Mouse (Mus musculus) neural tube, embryonic 13.5 days (tissue): ENCODE results near the gene Kctd6. TPM values are rescaled to one million over a fixed set of nuclear protein-coding genes. Genes with fewer than 3 reads are reported as not detected.
"Not testable (repeated sequence)": the region's sequence is repeated elsewhere in the genome, so short reads cannot be mapped to it uniquely, and the experiment has no call there.

ENCODE experiments used
- ATAC-seq: fragments of 200-750 bp; cut with Nextera tagmentation; 2 replicates; pipeline ENCODE4 v1.8.0; 2017; ENCODE audit warnings: low read depth, mild to moderate bottlenecking, moderate TSS enrichment, moderate library complexity
- H3K27ac ChIP-seq: fragments of 300-500 bp; sonication (generic); replicated peaks from 2 replicates; pipeline ENCODE4 v1.5.1; 2015; ENCODE audit warnings: moderate library complexity, mild to moderate bottlenecking, inconsistent platforms
- H3K27me3 ChIP-seq: fragments of 300-500 bp; sonication (generic); 2 replicates; pipeline ENCODE4 v1.6.1; 2015; ENCODE audit warnings: mild to moderate bottlenecking, inconsistent platforms
- H3K36me3 ChIP-seq: fragments of 300-500 bp; sonication (generic); 2 replicates; pipeline ENCODE4 v1.6.1; 2015; ENCODE audit warnings: mild to moderate bottlenecking, inconsistent platforms
- H3K4me1 ChIP-seq: fragments of 300-500 bp; sonication (generic); replicated peaks from 2 replicates; pipeline ENCODE4 v1.6.1; 2015; ENCODE audit warnings: inconsistent platforms
- H3K4me2 ChIP-seq: fragments of 300-500 bp; sonication (generic); 2 replicates; pipeline ENCODE4 v1.6.1; 2015; ENCODE audit warnings: inconsistent platforms, mild to moderate bottlenecking, moderate library complexity
- H3K4me3 ChIP-seq: fragments of 300-500 bp; sonication (generic); 2 replicates; pipeline ENCODE4 v1.5.1; 2015; ENCODE audit warnings: mild to moderate bottlenecking, inconsistent platforms
- H3K9ac ChIP-seq: fragments of 300-500 bp; sonication (generic); 2 replicates; pipeline ENCODE4 v1.6.1; 2015; ENCODE audit warnings: moderate library complexity, mild to moderate bottlenecking, inconsistent platforms
- H3K9me3 ChIP-seq: fragments of 300-500 bp; sonication (generic); 2 replicates; pipeline ENCODE4 v1.6.1; 2016; ENCODE audit warnings: inconsistent platforms
- WGBS: fragments of 180-500 bp; shearing (Covaris S2); methylation state at CpG from one replicate; pipeline ENCODE4 v1.1.7; 2015; 5-methylcytosine and 5-hydroxymethylcytosine counted together
- polyA plus RNA-seq: library from polyadenylated mRNA; unstranded; fragments of >200 nt; fragmentation: Nextera tagmentation; extraction: Ambion mirVana; gene quantifications from 2 replicates; pipeline ENCODE4 v1.2.1, GENCODE M21; 2015

Gene Kctd6
- polyA plus RNA-seq, 1 experiment from 2014 or later, result 18.7 TPM

DNA sequence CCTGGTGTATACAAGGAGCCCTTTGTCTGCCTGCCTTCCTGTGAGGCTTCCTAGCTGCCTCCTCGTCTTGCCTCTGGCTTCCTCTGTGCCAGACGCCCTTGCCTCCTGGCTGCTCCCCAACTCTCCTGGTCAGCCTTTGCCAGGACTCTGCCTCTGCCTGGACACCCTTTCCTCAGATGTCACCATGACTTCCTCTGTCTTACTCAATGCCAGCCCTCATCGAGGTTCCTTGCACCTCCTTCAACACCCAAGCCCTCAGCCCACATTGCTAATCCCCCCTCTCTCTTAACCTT, 44.3 kb downstream of the Kctd6 start:
- no peak overlapping the region for H3K4me2 ChIP-seq
- no peak overlapping the region for H3K27ac ChIP-seq
- no peak overlapping the region for H3K9ac ChIP-seq
- no peaks in the 10 kb centered on the region for H3K9me3 ChIP-seq
- no peaks in the 10 kb centered on the region for H3K36me3 ChIP-seq
- no peak for ATAC-seq
- H3K4me3 ChIP-seq, result no peak overlapping the region
- H3K4me1 ChIP-seq, result no peaks in the 10 kb centered on the region
- no peaks in the 10 kb centered on the region for H3K27me3 ChIP-seq
- WGBS, result 45% methylated on average over 3 of the region's 3 CpGs

DNA sequence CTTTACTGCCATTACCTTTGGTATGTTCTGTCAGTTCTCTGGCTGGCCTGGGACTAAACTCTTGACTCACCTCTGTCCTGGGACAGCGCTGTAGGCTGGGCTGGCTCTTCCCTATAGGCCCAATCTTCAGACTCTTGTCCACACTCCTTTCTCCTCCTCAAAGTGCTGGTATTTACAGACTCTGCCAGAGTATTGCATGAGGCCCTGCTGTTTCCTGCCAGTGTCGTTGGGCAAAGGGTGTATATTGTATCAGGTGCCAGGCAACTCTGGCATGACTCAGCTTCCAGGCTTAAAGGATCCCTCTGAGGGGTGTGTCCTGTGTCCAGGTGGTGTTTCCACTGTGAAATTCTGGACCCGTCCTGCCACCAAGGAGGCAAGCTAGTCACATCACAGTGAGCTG, 44.8 kb downstream of the Kctd6 start:
- H3K36me3 ChIP-seq, result no peaks in the 10 kb centered on the region
- H3K4me2 ChIP-seq, result no peak overlapping the region
- H3K27ac ChIP-seq, result no peak overlapping the region
- ATAC-seq, result no peak
- no peak overlapping the region for H3K9ac ChIP-seq
- H3K4me3 ChIP-seq, result no peak overlapping the region
- 71% methylated on average over 3 of the region's 3 CpGs for WGBS
- no peaks in the 10 kb centered on the region for H3K27me3 ChIP-seq
- H3K9me3 ChIP-seq, result no peaks in the 10 kb centered on the region
- no peaks in the 10 kb centered on the region for H3K4me1 ChIP-seq

DNA sequence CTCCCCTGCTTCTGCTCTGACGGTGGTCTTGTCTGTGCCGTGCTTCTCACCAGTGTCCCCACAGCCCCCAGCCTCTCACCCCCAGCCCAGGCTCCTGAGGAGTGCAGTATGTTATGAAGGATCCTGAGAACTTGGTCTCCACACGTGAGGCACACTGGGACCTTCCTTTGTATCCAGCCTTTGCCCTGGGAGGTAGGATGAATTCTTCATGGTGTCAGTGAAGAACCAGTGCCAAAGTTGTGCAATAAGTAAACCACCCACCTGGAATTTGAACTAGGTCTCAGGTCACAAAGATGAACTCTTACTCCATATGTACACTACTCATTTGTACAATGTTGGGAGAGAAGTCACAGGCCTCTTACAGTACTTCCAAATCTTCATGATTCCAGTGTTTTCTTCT, 45.2 kb downstream of the Kctd6 start, which contains the start of gene Acox2:
Gene Acox2, minus strand, starts transcription at position 188 of the 400 bp plus-strand sequence.
- Histone ChIP-seq H3K4me2 (no peak within 1 kb of the TSS), H3K4me1 (no peaks in the 10 kb centered on the region), H3K27ac (no peak within 1 kb of the TSS), H3K9ac (no peak within 1 kb of the TSS), H3K4me3 (no peak within 1 kb of the TSS), H3K36me3 (no peaks in the 10 kb centered on the region), H3K9me3 (no peaks in the 10 kb centered on the region), H3K27me3 (no peaks in the 10 kb centered on the region)
- 85% methylated on average over 3 of the region's 3 CpGs for WGBS
- no peak for ATAC-seq

DNA sequence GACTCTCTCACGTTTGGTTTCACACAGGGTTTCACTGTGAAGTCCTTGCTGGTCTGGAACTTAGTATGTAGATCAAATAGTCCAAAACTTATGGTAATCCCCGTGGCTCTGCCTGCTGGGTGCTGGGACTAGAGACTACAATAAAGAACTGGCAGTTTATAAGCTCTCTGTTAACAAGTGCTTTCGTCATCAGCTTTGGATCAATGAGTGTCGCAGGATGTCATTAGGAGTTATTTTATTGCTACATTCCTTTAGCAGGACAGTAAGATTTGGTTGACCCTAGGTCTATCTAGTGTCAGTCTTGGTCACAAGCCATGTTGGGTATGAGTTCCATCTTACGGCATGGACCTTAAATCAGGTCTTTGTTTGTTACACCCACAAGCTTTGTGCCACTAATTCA, 46.3 kb downstream of the Kctd6 start:
- no peak overlapping the region for H3K9ac ChIP-seq
- no peak overlapping the region for H3K27ac ChIP-seq
- H3K4me3 ChIP-seq, result no peak overlapping the region
- H3K36me3 ChIP-seq, result no peaks in the 10 kb centered on the region
- no peaks in the 10 kb centered on the region for H3K9me3 ChIP-seq
- no peak for ATAC-seq
- WGBS, result 81% methylated on average over 5 of the region's 5 CpGs
- no peaks in the 10 kb centered on the region for H3K27me3 ChIP-seq
- no peak overlapping the region for H3K4me2 ChIP-seq
- no peaks in the 10 kb centered on the region for H3K4me1 ChIP-seq

DNA sequence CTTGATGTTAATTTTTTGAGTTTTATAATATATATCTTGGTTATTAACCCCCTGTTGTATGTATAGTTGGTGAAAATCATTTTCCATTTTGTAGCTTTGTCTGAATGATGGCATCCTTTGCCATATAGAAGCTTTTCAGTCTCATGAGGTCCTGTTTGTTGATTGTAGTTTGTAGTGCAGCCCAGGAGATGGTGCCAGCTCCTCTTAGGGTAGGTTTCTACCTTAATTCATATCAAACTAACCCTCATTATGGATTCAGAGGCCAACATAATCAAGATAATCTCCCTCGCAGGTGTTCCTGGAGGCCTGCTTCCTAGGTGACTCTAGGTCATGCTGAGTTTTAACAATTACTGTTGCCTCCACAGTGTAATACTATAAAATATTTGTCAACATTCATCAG, 48.3 kb downstream of the Kctd6 start:
- Histone ChIP-seq H3K27ac (no peak overlapping the region), H3K27me3 (no peaks in the 10 kb centered on the region)
- 66% methylated on average over 1 of the region's 1 CpGs for WGBS

DNA sequence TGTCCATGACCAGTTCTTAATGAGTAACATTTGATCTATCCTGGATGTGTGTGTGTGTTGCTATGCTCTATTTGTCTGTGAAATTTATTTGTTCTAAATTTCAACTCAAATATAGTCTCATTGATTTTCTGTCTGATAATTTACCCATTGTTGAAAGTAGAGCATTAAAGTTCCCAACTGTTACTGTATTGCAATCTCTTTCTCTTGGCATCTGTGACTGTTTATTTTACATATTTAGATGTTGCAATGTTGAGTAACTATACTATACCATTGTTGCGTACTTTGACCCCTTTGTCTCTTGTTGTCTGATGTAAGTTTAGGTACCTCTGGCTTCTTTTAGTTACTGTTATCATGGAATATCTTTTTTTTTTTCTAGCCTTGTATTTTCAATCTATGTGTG, 50.4 kb downstream of the Kctd6 start:
- H3K4me1 ChIP-seq, result no peaks in the 10 kb centered on the region
- H3K4me3 ChIP-seq, result no peak overlapping the region
- no peak overlapping the region for H3K9ac ChIP-seq
- H3K36me3 ChIP-seq, result no peaks in the 10 kb centered on the region
- no peaks in the 10 kb centered on the region for H3K27me3 ChIP-seq
- no peak for ATAC-seq
- H3K4me2 ChIP-seq, result no peak overlapping the region
- H3K9me3 ChIP-seq, result no peaks in the 10 kb centered on the region
- 96% methylated on average over 1 of the region's 1 CpGs for WGBS
- H3K27ac ChIP-seq, result no peak overlapping the region

More for the DNA sequence above, 48.3 kb downstream of the Kctd6 start:
- H3K4me2 ChIP-seq, result no peak overlapping the region
- H3K4me1 ChIP-seq, result no peaks in the 10 kb centered on the region
- H3K9ac ChIP-seq, result no peak overlapping the region
- H3K36me3 ChIP-seq, result no peaks in the 10 kb centered on the region
- H3K4me3 ChIP-seq, result no peak overlapping the region
- no peaks in the 10 kb centered on the region for H3K9me3 ChIP-seq
- no peak for ATAC-seq

DNA sequence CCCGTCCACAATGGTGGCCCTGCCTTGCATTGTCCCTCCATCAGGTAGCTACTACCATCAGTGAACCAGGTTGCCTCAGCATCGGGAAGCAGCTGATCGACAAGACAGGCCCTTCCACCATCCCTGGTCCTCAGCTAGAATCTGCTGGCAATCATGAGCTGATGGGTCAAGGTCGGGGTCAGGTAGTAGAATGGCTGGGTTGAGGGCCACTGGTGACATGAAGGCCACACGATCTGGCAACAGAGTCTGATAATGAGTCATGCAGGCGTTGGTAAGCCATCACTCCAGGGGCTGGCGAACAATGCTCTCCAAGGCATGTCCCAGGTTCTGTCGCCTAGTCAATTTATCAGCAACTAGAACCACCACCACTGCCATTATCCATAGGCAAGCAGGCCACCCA, 57.3 kb downstream of the Kctd6 start:
- H3K4me2 ChIP-seq, H3K9me3 ChIP-seq, H3K27ac ChIP-seq, H3K36me3 ChIP-seq, H3K4me1 ChIP-seq, ATAC-seq, H3K4me3 ChIP-seq, H3K9ac ChIP-seq, H3K27me3 ChIP-seq: not testable (repeated sequence)
- 89% methylated on average over 8 of the region's 8 CpGs for WGBS

Other genes with a start within 250 kb of the Kctd6 start
- gene Dnase1l3, start 219.6 kb upstream of the Kctd6 start, polyA plus RNA-seq, result 0.06 and 0.12 TPM in 2 replicates
- 26.5 and 28.1 TPM in 2 replicates for gene Abhd6, start 211.2 kb upstream of the Kctd6 start, polyA plus RNA-seq
- 50.0 and 58.1 TPM in 2 replicates for gene Rpp14, start 133.8 kb upstream of the Kctd6 start, polyA plus RNA-seq
- 64.3 and 67.8 TPM in 2 replicates for gene Pxk, start 115.9 kb upstream of the Kctd6 start, polyA plus RNA-seq
- gene Pdhb, start 41.1 kb upstream of the Kctd6 start, polyA plus RNA-seq, result 259 and 285 TPM in 2 replicates
- 0.36 TPM in 1 of 2 replicates, not detected in the other for gene Acox2, start 45.2 kb downstream of the Kctd6 start, polyA plus RNA-seq
- gene Fam107a, start 103.9 kb downstream of the Kctd6 start, polyA plus RNA-seq, result 0.84 and 0.91 TPM in 2 replicates
- not detected in 2 replicates for gene Oit1, start 164.6 kb downstream of the Kctd6 start, polyA plus RNA-seq